Mouse (Mus musculus): ENCODE data around the gene Tnfrsf8.

GRCm38 (mm10) chr4:145337906-145338858 is 23.2 kb upstream of the Tnfrsf8 start:
- no peak for TF ChIP-seq POLR2A (IDR thresholded peaks at IDR 0.05; ENCODE audit: borderline replicate concordance, control insufficient read depth, low read depth, low read length)
- TF ChIP-seq CTCF (IDR thresholded peaks at IDR 0.05; ENCODE audit: control insufficient read depth, insufficient read depth, low read length): no peak
